Mouse (Mus musculus): ENCODE measurements around the gene Ahsg. TPM values are rescaled to one million over a fixed set of nuclear protein-coding genes. Genes with fewer than 3 reads are reported as not detected.
A peak's percentile ranks its signal among the peaks of the same experiment; 100 is the strongest.

Gene Ahsg
- total RNA-seq (2021) (1 to 10 TPM; 8.0 to 8.6 TPM), polyA plus RNA-seq (2012; rRNA removed) (15.1 and 19.3 TPM in 2 replicates)
- long read RNA-seq, partial matches to known transcripts: 8 of 10 reads
- long read RNA-seq, other reads (novel, unspliced or antisense): 0 of 10 reads

- WGBS: 69% methylated on average over 11 of the region's 11 CpGs
Measured at GRCm38 (mm10) chr16:22890683-22891510, at the start of gene Ahsg. Gene Ahsg, plus strand, starts transcription at chr16:22891277.

GRCm38 (mm10) chr16:22842871-22843270 lies 48.2 kb upstream of the Ahsg start:
- no peak for TF ChIP-seq EP300 (IDR thresholded peaks at IDR 0.05; ENCODE audit: insufficient read depth, low read depth, low read length)
- no peak for TF ChIP-seq POLR2A (IDR thresholded peaks at IDR 0.05; ENCODE audit: insufficient read depth, low read depth, low read length)
- TF ChIP-seq CTCF (IDR thresholded peaks at IDR 0.05): no peak
- no peaks in the 10 kb centered on the region; the same call in 1 of the 2 replicates for H3K36me3 ChIP-seq (ENCODE audit: control insufficient read depth, insufficient read depth, low read length)
- intact Hi-C loops (cut with DNase I): no loop called here
- 95% methylated on average over 5 of the region's 5 CpGs for WGBS
- H3K27ac ChIP-seq: no peak overlapping the region
- H3K4me3 ChIP-seq: no peak overlapping the region
- H3K9ac ChIP-seq (ENCODE audit: low read depth, low read length): no peak overlapping the region
- H3K27me3 ChIP-seq (ENCODE audit: control insufficient read depth, insufficient read depth, low read length): no peaks in the 10 kb centered on the region
- H3K4me1 ChIP-seq (ENCODE audit: control insufficient read depth, insufficient read depth, low read length): peaks cover 2% of the 10 kb centered on the region; the same call in 1 of the 2 replicates
- DNase-seq: no peak
- no peaks in the 10 kb centered on the region for H3K79me2 ChIP-seq (replicated peaks; ENCODE audit: control insufficient read depth, insufficient read depth, low read length)

More at GRCm38 (mm10) chr16:22890683-22891510, at the start of gene Ahsg:
- intact Hi-C loops (cut with DNase I): no loop called here
- no peaks in the 10 kb centered on the region for H3K79me2 ChIP-seq (replicated peaks; ENCODE audit: control insufficient read depth, insufficient read depth, low read length)
- TF ChIP-seq EP300 (IDR thresholded peaks at IDR 0.05; ENCODE audit: insufficient read depth, low read depth, low read length) (no peak), POLR2A (IDR thresholded peaks at IDR 0.05; ENCODE audit: insufficient read depth, low read depth, low read length) (no peak), CTCF (IDR thresholded peaks at IDR 0.05) (no peak)
- H3K4me1 ChIP-seq (ENCODE audit: control insufficient read depth, insufficient read depth, low read length): no peaks in the 10 kb centered on the region
- no peaks in the 10 kb centered on the region for H3K27me3 ChIP-seq (ENCODE audit: control insufficient read depth, insufficient read depth, low read length)
- H3K27ac ChIP-seq: no peak within 1 kb of the TSS
- no peak within 1 kb of the TSS for H3K9ac ChIP-seq (ENCODE audit: low read depth, low read length)
- no peaks in the 10 kb centered on the region for H3K36me3 ChIP-seq (ENCODE audit: control insufficient read depth, insufficient read depth, low read length)
- no peak within 1 kb of the TSS for H3K4me3 ChIP-seq
- no peak for DNase-seq

GRCm38 (mm10) chr16:22844061-22844801 lies 46.8 kb upstream of the Ahsg start:
- peaks cover 2% of the 10 kb centered on the region; the same call in 1 of the 2 replicates for H3K4me1 ChIP-seq (ENCODE audit: control insufficient read depth, insufficient read depth, low read length)
- H3K4me3 ChIP-seq: peak overlapping the region; percentile 80
- no peaks in the 10 kb centered on the region for H3K79me2 ChIP-seq (replicated peaks; ENCODE audit: control insufficient read depth, insufficient read depth, low read length)
- TF ChIP-seq EP300 (IDR thresholded peaks at IDR 0.05; ENCODE audit: insufficient read depth, low read depth, low read length) (0 out of 2 replicates have a peak, but pooled peaks have one; percentile 15), CTCF (IDR thresholded peaks at IDR 0.05) (no peak), POLR2A (IDR thresholded peaks at IDR 0.05; ENCODE audit: insufficient read depth, low read depth, low read length) (0 out of 2 replicates have a peak, but pooled peaks have one; percentile 25)
- peak overlapping the region; percentile 80 for H3K9ac ChIP-seq (ENCODE audit: low read depth, low read length)
- no peaks in the 10 kb centered on the region for H3K27me3 ChIP-seq (ENCODE audit: control insufficient read depth, insufficient read depth, low read length)
- no peaks in the 10 kb centered on the region for H3K36me3 ChIP-seq (ENCODE audit: control insufficient read depth, insufficient read depth, low read length)
- 4% methylated on average over 26 of the region's 26 CpGs for WGBS
- H3K27ac ChIP-seq: peak overlapping the region; percentile 78
- intact Hi-C loops (cut with DNase I): no loop called here
- peak; percentile 80 to 85 for DNase-seq

GRCm38 (mm10) chr16:22844834-22845233 lies 46.2 kb upstream of the Ahsg start:
- WGBS: 69% methylated on average over 5 of the region's 5 CpGs
- Histone ChIP-seq H3K79me2 (replicated peaks; ENCODE audit: control insufficient read depth, insufficient read depth, low read length) (no peaks in the 10 kb centered on the region), H3K27me3 (ENCODE audit: control insufficient read depth, insufficient read depth, low read length) (no peaks in the 10 kb centered on the region), H3K36me3 (ENCODE audit: control insufficient read depth, insufficient read depth, low read length) (no peaks in the 10 kb centered on the region), H3K4me1 (ENCODE audit: control insufficient read depth, insufficient read depth, low read length) (no peaks in the 10 kb centered on the region; the same call in 1 of the 2 replicates), H3K4me3 (peak overlapping the region; percentile 80), H3K9ac (ENCODE audit: low read depth, low read length) (peak overlapping the region; percentile 39; the same call in 1 of the 2 replicates), H3K27ac (peak overlapping the region; percentile 78)
- intact Hi-C loops (cut with DNase I): no loop called here
- DNase-seq: no peak
- TF ChIP-seq CTCF (IDR thresholded peaks at IDR 0.05) (no peak), POLR2A (IDR thresholded peaks at IDR 0.05; ENCODE audit: insufficient read depth, low read depth, low read length) (no peak), EP300 (IDR thresholded peaks at IDR 0.05; ENCODE audit: insufficient read depth, low read depth, low read length) (no peak)

DNA sequence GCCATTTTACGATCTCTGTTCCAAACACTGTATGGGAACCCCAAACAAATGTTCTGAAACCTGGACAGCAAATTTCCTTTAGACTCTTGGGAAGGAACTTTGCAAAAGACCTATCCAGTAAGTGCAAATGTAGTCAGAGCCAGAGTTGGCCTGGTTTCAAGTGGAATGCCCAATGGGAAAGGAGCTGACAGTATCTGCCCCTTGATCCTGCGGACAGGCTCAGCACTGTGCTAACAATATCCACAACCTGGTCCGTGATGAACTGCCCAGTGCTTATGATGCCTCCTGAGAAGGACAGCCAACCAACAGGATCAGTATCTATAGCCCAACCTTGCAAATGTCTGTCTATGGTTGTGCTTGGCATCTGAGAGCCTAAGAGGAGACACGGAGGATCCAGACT lies 45.6 kb upstream of the Ahsg start:
- Histone ChIP-seq H3K36me3 (ENCODE audit: control insufficient read depth, insufficient read depth, low read length) (no peaks in the 10 kb centered on the region), H3K4me1 (ENCODE audit: control insufficient read depth, insufficient read depth, low read length) (no peaks in the 10 kb centered on the region; the same call in 1 of the 2 replicates), H3K79me2 (replicated peaks; ENCODE audit: control insufficient read depth, insufficient read depth, low read length) (no peaks in the 10 kb centered on the region), H3K9ac (ENCODE audit: low read depth, low read length) (no peak overlapping the region), H3K27me3 (ENCODE audit: control insufficient read depth, insufficient read depth, low read length) (no peaks in the 10 kb centered on the region), H3K4me3 (no peak overlapping the region), H3K27ac (no peak overlapping the region)
- intact Hi-C loops (cut with DNase I): no loop called here
- TF ChIP-seq CTCF (IDR thresholded peaks at IDR 0.05) (no peak), POLR2A (IDR thresholded peaks at IDR 0.05; ENCODE audit: insufficient read depth, low read depth, low read length) (no peak), EP300 (IDR thresholded peaks at IDR 0.05; ENCODE audit: insufficient read depth, low read depth, low read length) (no peak)
- DNase-seq: no peak
- 78% methylated on average over 4 of the region's 4 CpGs for WGBS
